Mouse (Mus musculus): ENCODE measurements around the gene Rad51d. TPM values are rescaled to one million over a fixed set of nuclear protein-coding genes. Genes with fewer than 3 reads are reported as not detected.

Gene Rad51d
- polyA plus RNA-seq, 1 experiment, result 9.1 TPM

- no peaks in the 10 kb centered on the region for H3K79me2 ChIP-seq (ENCODE audit: control insufficient read depth, insufficient read depth)
- H3K27me3 ChIP-seq (ENCODE audit: control insufficient read depth, insufficient read depth, insufficient read length), result no peaks in the 10 kb centered on the region
- H3K4me2 ChIP-seq (ENCODE audit: low read depth), result peak overlapping the region; percentile 87
- no peaks in the 10 kb centered on the region for H3K36me3 ChIP-seq (ENCODE audit: control insufficient read depth, insufficient read depth)
- H3K4me3 ChIP-seq, result peak overlapping the region; percentile 32
- TF ChIP-seq MYOG (IDR thresholded peaks at IDR 0.05; ENCODE audit: control insufficient read depth in 1 of 3, insufficient read depth in 1 of 3, insufficient read length in 2 of 3, low read depth in 2 of 3) (no peak), CEBPB (IDR thresholded peaks at IDR 0.05; ENCODE audit: insufficient read depth, poor library complexity, severe bottlenecking) (no peak), REST (IDR thresholded peaks at IDR 0.05; ENCODE audit: insufficient read depth, insufficient read length) (no peak), POLR2AphosphoS2 (IDR thresholded peaks at IDR 0.05; ENCODE audit: insufficient read length, low read depth) (no peak), USF1 (IDR thresholded peaks at IDR 0.05; ENCODE audit: low read depth) (no peak), MYOD1 (IDR thresholded peaks at IDR 0.05; ENCODE audit: control insufficient read depth in 1 of 3, insufficient read length in 2 of 3, low read depth in 2 of 3) (no peak), E2F4 (IDR thresholded peaks at IDR 0.05; ENCODE audit: insufficient read depth) (no peak), SRF (IDR thresholded peaks at IDR 0.05; ENCODE audit: control insufficient read depth, insufficient read length, low read depth) (no peak)
- peak overlapping the region; percentile 41 for H3ac ChIP-seq (ENCODE audit: control insufficient read depth, insufficient read length)
These were observed 20.8 kb downstream of the Rad51d start for GRCm38 (mm10) chr11:82869506-82870172.

- Histone ChIP-seq H3ac (ENCODE audit: control insufficient read depth, insufficient read length) (no peak overlapping the region), H3K79me2 (ENCODE audit: control insufficient read depth, insufficient read depth) (no peaks in the 10 kb centered on the region), H3K4me2 (ENCODE audit: low read depth) (no peak overlapping the region), H3K27me3 (ENCODE audit: control insufficient read depth, insufficient read depth, insufficient read length) (no peaks in the 10 kb centered on the region), H3K36me3 (ENCODE audit: control insufficient read depth, insufficient read depth) (no peaks in the 10 kb centered on the region), H3K4me3 (no peak overlapping the region)
- TF ChIP-seq REST (IDR thresholded peaks at IDR 0.05; ENCODE audit: insufficient read depth, insufficient read length), result no peak
These were observed 22.5 kb downstream of the Rad51d start for GRCm38 (mm10) chr11:82867956-82868355.

- H3K79me2 ChIP-seq (ENCODE audit: control insufficient read depth, insufficient read depth), result no peaks in the 10 kb centered on the region
These were observed 23.4 kb downstream of the Rad51d start for GRCm38 (mm10) chr11:82866850-82867564.

DNA sequence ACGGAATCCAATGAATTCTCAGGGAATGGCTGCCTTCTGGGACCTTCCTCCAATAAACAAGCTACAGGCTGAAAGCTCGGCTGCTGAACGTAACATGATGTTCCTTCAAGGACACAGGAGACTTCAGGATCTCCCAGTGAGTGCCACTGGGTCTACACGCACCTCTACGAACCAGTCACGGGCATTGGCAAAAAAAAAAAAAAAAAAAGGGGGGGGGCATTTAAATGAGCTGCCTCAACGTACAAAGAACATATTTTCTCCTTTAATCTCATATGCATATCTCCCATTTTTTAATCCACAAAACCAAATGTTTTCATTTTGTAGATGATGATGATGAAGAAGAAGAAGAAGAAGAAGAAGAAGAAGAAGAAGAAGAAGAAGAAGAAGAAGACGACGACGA, 24.5 kb downstream of the Rad51d start:
- no peaks in the 10 kb centered on the region for H3K36me3 ChIP-seq (ENCODE audit: control insufficient read depth, insufficient read depth)
- no peak overlapping the region for H3K4me2 ChIP-seq (ENCODE audit: low read depth)
- H3K79me2 ChIP-seq (ENCODE audit: control insufficient read depth, insufficient read depth), result no peaks in the 10 kb centered on the region
- H3K4me3 ChIP-seq, result no peak overlapping the region
- TF ChIP-seq USF1 (IDR thresholded peaks at IDR 0.05; ENCODE audit: low read depth), result no peak
- TF ChIP-seq POLR2AphosphoS2 (IDR thresholded peaks at IDR 0.05; ENCODE audit: insufficient read length, low read depth), result no peak
- no peak for TF ChIP-seq MYOD1 (IDR thresholded peaks at IDR 0.05; ENCODE audit: control insufficient read depth in 1 of 3, insufficient read length in 2 of 3, low read depth in 2 of 3)
- no peak for TF ChIP-seq MAX (IDR thresholded peaks at IDR 0.05; ENCODE audit: low read depth)
- no peak for TF ChIP-seq SRF (IDR thresholded peaks at IDR 0.05; ENCODE audit: control insufficient read depth, insufficient read length, low read depth)
- TF ChIP-seq REST (IDR thresholded peaks at IDR 0.05; ENCODE audit: insufficient read depth, insufficient read length), result no peak
- no peak for TF ChIP-seq TCF3 (IDR thresholded peaks at IDR 0.05; ENCODE audit: insufficient read length, low read depth)
- no peak for TF ChIP-seq CEBPB (IDR thresholded peaks at IDR 0.05; ENCODE audit: insufficient read depth, poor library complexity, severe bottlenecking)
- no peak for TF ChIP-seq MYOG (IDR thresholded peaks at IDR 0.05; ENCODE audit: control insufficient read depth in 1 of 3, insufficient read depth in 1 of 3, insufficient read length in 2 of 3, low read depth in 2 of 3)
- no peak for TF ChIP-seq E2F4 (IDR thresholded peaks at IDR 0.05; ENCODE audit: insufficient read depth)
- no peak for TF ChIP-seq POLR2A (IDR thresholded peaks at IDR 0.05; ENCODE audit: insufficient read length, low read depth)
- TF ChIP-seq TCF12 (IDR thresholded peaks at IDR 0.05; ENCODE audit: insufficient read depth, poor library complexity, severe bottlenecking), result no peak
- H3K27me3 ChIP-seq (ENCODE audit: control insufficient read depth, insufficient read depth, insufficient read length), result no peaks in the 10 kb centered on the region
- H3ac ChIP-seq (ENCODE audit: control insufficient read depth, insufficient read length), result no peak overlapping the region

More at GRCm38 (mm10) chr11:82866850-82867564, 23.4 kb downstream of the Rad51d start:
- Histone ChIP-seq H3K4me3 (no peak overlapping the region), H3K4me2 (ENCODE audit: low read depth) (no peak overlapping the region), H3ac (ENCODE audit: control insufficient read depth, insufficient read length) (no peak overlapping the region), H3K36me3 (ENCODE audit: control insufficient read depth, insufficient read depth) (no peaks in the 10 kb centered on the region), H3K27me3 (ENCODE audit: control insufficient read depth, insufficient read depth, insufficient read length) (no peaks in the 10 kb centered on the region)
- TF ChIP-seq TCF12 (IDR thresholded peaks at IDR 0.05; ENCODE audit: insufficient read depth, poor library complexity, severe bottlenecking), result no peak
- no peak for TF ChIP-seq SRF (IDR thresholded peaks at IDR 0.05; ENCODE audit: control insufficient read depth, insufficient read length, low read depth)

GRCm38 (mm10) chr11:82863488-82863931, 26.9 kb downstream of the Rad51d start:
- no peaks in the 10 kb centered on the region for H3K27me3 ChIP-seq (ENCODE audit: control insufficient read depth, insufficient read depth, insufficient read length)
- H3K4me2 ChIP-seq (ENCODE audit: low read depth), result no peak overlapping the region
- no peak overlapping the region for H3ac ChIP-seq (ENCODE audit: control insufficient read depth, insufficient read length)
- no peaks in the 10 kb centered on the region for H3K79me2 ChIP-seq (ENCODE audit: control insufficient read depth, insufficient read depth)
- no peak overlapping the region for H3K4me3 ChIP-seq
- no peaks in the 10 kb centered on the region for H3K36me3 ChIP-seq (ENCODE audit: control insufficient read depth, insufficient read depth)
- TF ChIP-seq MYOG (IDR thresholded peaks at IDR 0.05; ENCODE audit: control insufficient read depth in 1 of 3, insufficient read depth in 1 of 3, insufficient read length in 2 of 3, low read depth in 2 of 3) (no peak), CEBPB (IDR thresholded peaks at IDR 0.05; ENCODE audit: insufficient read depth, poor library complexity, severe bottlenecking) (no peak), MAX (IDR thresholded peaks at IDR 0.05; ENCODE audit: low read depth) (no peak), SRF (IDR thresholded peaks at IDR 0.05; ENCODE audit: control insufficient read depth, insufficient read length, low read depth) (no peak), POLR2A (IDR thresholded peaks at IDR 0.05; ENCODE audit: insufficient read length, low read depth) (no peak), USF1 (IDR thresholded peaks at IDR 0.05; ENCODE audit: low read depth) (no peak), TCF3 (IDR thresholded peaks at IDR 0.05; ENCODE audit: insufficient read length, low read depth) (no peak), TCF12 (IDR thresholded peaks at IDR 0.05; ENCODE audit: insufficient read depth, poor library complexity, severe bottlenecking) (no peak)

Data from myocyte (in vitro differentiated cells).